Mouse (Mus musculus) urinary bladder, postnatal 25 days (tissue): ENCODE data around the gene Met.

Source experiments
- DNase-seq: peaks from one replicate; pipeline ENCODE4 v3.0.0; 2022; ENCODE audit warnings: low spot score

The Met gene

DNA sequence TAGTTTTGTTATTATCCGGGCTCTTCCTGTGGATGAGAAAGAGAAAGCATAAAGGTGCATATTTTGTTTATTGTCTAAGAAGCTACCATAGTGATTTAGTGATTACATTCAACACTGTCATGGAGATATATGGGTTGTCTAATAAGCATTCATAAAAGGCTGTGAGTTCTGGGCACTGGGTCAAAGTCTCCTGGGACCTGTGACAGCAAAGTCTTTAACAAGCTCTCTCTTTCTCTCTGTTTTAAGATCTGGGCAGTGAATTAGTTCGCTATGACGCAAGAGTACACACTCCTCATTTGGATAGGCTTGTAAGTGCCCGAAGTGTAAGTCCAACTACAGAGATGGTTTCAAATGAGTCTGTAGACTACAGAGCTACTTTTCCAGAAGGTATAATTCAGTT, 85.2 kb downstream of the Met start:
- no peak for DNase-seq

DNA sequence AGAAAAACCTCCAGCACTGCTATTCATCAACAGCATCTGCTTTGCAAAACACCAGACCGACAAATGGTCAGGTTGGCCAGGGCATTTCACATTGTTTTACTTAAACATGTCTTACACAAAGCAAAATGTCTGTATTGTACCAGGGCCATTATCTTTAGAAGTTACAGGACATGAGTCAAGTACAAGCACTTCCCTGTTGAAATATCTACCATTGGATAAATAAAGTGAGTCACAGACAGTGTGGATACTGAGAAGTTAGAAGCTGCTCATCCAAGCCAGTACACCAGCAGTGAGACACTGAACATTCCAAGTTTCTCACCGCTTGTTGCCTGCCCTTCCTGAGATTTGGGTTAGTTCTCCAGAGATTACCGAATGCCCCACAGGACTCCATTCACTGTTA, 86.0 kb downstream of the Met start:
- DNase-seq, result no peak

DNA sequence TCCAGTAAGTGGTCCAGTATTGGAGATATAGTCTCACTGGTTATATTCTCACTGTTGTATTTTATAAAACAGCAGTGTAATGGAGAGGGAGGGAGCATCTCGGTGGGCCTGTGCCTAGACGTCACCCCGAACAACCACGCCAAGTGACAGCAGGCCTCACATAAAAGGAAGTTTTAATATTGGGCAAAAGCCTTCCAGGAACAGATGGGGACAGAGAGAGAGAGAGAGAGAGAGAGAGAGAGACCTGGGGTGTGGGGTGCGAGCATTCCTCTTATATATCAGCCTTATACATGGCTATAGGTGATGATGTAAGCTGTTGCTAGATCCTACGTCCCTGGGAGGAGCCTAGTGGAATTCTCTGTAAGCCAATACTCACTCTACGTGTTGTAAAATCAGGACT, 90.7 kb downstream of the Met start:
- no peak for DNase-seq

DNA sequence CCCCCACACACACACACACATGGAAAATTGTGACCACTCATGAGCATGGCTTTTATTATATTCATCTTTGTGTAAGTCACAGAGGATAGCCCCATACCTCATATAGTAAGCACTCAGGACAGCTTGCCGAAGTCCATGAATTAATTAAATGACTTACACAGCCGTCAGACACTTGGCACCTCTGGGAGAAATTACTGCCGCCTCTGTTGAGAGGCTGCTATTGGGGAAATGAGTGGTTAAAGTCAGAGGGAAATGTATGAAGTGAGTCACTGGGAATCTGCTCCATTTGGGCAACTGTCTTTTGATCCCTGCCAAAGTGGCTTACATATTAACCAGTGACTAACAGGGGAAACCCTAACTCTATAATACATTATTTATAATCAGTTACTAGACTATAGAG, 91.2 kb downstream of the Met start:
- no peak for DNase-seq

DNA sequence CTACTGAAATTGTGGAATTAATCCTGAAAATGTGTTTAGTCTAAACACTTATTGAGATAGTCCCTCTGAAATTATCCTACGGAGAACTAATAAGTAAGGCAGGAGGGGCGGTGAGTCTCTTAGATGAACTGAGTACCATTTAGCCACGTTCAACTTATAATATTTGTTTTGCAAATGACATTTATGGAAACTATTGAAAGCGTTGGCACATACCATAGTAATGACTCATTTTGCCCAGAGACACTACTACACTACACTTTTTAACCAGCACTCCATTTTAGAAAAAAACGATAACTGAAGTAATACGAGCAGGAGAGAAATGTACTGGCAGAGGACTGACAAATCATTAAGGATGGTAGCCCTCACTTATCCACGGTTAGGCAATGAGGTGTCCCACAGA, 92.1 kb downstream of the Met start:
- no peak for DNase-seq

DNA sequence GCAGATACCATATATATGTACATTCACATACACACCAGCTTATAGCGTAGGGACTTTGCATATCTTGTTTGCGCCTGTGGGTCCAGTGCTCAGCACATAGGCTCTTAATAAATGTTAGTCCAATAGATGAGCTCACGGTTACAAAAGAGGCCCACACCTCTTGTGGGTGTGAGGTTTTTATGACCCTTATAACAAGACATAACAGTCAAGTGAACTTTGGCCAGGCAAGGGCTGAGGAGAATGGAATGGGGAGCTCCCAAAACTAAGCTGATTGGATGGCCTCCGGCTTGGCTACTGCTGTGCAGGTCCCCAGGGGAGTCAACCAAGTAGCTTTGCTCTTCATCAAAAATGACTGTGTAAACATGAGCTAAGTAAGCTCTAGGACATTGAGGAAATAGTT, 96.1 kb downstream of the Met start:
- no peak for DNase-seq

DNA sequence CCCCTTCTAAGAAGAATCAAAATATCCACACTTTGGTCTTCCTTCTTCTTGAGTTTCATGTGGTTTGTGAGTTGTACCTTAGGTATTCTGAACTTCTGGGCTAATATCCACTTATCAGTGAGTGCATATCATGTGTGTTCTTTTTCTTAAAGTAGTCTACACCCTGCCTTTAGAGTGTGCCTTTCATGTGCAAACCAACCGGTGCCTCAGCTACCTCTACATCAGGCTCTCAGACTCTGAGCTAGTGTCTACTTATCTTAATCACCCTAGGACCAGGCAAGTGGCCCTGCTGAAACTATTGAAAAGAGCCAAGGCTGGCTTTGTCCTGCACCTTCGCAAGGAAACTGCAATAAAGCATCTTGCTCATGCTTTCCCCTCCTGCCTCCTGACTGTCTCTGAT, 97.7 kb downstream of the Met start:
- no peak for DNase-seq

DNA sequence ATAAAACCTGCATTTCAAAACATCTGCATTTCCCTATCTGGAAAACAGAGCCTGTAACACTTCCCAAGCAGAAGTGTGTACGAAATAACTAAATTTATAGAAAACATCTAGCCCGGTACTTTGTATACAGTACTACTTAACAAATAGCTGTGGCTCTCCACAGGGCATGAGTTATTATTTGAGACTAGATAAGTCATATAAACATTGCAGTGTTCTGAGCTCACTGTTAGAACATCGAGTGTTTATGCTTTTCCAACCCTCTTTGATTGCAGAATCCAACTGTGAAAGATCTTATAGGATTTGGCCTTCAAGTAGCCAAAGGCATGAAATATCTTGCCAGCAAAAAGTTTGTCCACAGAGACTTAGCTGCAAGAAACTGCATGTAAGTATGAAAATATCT, 98.3 kb downstream of the Met start:
- DNase-seq, result no peak

DNA sequence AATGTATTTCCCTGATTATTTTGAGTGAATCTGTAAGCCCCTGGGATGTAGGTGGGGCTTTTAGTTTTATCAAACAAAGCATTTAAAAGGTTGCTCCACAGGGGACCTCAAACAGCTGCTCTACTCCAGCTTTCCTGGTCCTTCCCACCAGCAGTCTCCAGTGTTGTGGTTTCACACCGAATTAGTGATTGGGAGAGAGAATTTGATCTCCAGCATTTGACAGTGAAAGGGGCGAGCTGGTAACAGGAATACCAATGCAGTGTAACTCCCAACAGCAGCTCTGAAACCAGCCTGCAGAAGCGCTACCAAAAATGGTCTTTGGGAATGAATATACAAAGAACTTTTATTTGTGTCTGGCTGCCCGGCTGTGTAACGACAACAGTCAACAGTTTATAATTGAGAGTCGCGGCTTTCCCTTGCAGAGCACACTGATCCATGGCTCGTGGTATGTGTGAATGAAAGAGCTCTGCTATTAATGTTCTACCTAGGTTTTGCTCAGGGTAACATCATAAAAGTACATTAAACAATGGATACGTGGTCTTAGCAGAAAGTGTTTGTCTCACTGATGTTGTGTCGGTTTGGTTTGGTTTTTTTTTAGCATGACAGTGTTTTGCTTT, 99.0 kb downstream of the Met start:
- no peak for DNase-seq

DNA sequence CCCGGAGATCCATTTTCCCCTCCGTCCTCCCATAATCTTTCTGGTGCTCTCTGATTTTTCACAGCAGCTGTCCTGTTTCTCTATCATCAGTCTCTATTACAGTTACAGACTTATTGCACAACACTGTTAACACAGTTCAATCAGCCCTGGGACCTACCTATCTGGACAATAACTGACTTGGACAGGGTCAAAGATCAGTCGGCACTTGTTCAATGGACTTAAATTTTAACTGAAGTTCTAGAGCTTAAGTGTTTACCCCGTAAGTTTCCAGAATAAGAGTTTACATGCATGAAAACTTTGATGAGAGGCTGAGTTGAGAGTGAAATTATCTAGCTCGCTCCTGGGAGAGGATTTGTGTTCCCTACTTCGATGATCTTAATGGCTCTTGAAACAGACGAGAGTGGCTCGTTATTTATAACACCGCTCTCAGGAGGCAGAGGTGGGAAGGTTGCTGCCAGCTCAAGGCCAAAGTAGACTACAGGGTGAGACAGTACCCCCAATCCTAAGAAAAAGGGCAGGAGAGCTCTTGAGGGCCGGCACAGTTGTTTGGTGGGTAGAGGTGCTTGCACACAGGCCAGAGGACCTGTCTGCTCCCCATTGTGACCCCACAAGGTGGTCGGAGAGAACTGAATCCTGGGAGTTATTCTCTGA, 105.2 kb downstream of the Met start:
- no peak for DNase-seq

DNA sequence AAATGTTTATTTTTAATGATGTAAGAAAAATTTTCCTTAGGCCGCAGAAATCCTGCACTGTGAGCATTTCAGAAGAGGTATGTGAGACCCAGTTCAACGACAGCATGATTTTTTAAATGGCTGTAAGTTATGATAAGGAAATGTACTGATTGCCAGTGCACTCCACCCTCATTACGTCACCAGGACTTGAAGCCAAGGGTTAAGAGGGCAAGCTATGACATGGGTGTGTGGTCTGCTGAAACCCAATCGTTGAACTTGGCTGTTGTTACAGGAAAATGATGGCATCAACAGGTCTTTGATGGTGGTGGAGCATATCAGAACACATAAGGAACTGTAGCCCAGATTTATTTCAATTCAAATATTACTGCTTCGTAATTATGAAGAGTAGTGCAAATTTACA, 109.6 kb downstream of the Met start:
- DNase-seq, result no peak

DNA sequence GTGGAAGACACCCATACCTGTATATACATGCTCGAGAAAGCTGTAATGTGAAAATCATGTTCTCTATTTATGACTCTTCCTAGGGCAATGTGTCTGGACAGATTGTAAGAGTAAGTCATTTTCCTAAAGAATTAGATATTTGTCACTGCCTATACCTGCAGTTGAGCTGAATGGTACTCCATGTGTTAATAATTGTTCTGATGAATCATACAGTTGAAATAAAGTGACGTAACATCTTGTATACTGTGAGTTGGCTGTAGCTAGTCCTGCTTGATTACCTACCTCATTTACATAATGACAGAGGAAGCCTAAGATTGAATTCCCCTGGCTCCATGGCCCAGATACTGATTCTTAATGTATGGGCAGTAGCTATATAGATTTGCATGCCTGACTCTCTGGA, 110.1 kb downstream of the Met start:
- no peak for DNase-seq

DNA sequence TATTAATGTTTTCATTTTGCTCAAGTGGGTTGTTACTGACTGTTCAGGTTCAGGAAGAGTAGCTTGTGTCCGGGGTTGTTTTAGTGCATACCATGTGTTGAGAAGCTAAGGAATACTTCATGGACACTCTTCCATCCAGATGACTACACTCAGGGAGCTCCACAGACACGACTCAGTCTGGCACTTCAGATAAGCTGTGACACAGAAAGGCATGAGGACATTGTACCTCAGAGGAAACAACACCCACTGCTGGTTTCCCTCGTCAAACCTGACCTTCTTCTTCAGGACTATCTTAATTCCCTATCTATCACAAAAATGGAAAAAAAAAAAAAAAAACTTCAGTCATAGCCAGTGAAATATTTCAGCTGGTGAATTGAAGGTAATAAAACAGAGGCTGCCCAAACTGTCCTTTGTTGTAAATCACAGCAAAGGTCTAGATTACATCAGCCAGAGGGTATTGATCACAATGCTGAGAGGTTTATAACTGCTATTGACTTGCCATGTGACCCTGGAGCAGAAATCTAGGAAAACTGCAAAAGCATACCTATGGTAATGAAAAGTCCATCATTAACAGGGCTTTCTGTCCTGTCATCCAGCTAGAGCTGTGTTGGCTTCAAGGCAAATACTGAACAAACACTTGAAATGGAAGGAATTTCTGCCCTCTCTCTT, 114.6 kb downstream of the Met start:
- no peak for DNase-seq

DNA sequence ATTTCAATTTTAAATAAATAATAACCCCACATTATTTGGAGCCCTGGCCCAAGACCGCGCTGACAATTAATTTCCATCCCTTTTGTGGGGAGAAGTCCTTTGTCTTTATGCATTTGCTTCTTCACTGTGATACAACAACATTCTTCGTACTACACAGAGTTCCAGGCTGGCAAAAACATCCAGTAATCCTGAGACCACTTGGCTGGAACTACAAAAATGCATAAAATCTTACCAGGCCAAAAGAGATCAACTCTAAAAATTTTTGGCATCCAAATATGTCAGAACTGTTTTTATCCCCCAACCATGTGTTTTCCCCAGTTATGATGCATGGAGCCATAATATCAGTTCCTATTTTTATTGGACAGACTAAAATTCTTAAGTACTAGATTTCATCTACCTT, 116.7 kb downstream of the Met start:
- no peak for DNase-seq

DNA sequence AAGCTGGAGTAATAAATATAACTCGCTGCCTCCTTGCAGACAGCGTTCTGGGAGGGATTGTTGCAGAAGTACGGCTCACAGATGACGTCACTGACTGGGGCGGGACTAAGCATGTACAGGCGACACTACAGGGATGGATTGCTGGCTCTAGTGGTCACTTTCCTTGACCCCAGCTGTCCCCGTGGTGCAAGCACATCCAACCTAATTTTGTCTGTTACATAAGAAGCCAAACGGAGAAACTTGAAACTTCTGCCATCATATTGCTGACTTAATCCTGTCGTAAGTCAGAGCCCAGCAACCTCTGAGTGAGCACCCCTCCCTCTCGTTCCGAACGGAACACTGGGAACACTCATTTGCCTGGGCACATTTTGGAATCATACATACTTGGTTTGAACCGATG, 120.4 kb downstream of the Met start:
- peak; percentile 61 for DNase-seq

DNA sequence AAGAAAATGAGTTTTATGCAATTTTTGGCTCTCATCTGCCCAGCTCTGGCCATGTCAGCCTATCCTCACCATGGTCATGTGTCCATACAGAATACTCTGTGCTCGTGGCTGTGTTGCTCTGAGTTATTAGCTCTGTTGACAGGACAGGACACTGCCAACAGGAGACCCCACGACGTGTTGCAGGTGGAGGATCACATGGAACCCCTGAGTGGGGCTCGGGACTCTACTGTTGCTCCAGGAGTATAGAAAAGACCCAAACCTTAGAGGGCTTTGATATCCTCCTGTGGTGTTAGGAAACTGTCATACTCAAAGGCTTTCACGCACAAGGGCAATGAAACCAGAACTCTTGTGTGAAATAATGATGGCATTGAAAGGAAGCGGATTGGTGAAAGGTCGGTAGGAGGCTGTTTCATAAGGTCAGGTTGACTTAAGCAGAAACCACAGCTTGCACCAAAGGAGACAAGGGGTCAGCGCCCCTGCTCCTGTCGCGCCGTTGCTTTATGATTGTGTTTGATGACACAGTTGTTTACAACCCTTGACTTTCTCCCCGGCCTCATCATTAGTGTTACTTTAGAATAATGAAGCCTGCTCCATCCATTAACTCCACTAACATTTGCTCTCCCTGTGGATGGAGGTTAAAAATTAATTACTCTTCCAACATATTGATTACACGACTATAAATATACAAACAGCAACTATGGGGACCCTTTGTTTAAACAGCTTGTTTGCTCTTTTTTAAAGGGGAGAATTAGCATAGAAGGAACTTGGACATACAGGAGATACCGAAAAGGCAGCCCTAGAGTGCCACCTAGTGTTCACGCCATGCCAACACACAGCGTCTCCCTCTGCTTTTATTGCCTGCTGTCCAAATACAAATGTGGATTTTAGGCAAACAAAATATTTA, 125.7 kb downstream of the Met start:
- DNase-seq, result peak; percentile 80

DNA sequence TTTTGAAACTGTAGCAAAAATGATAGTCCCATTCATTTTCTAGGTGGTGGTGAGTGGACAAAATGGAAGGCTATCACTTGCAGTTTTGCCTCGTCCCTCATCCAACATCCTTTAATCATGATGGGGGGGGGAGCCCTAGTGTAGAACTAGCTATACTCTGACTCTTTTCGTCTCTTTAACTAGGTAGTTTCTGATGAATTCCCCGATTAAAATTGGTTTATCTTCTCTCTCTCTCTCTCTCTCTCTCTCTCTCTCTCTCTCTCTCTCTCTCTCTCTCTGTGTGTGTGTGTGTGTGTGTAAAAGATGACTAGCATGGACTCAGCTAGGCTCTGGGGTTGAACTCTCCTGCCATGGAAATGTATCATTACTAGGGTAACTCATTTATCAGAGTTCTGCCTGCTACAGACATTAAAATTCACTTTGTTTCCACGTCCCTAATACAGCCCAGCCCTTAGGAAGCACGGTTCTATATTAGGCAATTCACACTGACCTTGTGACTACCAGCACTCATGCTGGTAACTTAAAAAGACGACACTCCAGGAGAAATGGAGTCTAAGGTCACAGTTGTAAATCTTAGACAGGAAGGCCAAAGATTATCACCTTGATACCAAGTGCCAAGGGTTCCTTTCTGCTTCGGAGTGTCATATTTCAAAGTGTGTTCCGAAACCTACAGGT, 126.5 kb downstream of the Met start:
- DNase-seq, result no peak

DNA sequence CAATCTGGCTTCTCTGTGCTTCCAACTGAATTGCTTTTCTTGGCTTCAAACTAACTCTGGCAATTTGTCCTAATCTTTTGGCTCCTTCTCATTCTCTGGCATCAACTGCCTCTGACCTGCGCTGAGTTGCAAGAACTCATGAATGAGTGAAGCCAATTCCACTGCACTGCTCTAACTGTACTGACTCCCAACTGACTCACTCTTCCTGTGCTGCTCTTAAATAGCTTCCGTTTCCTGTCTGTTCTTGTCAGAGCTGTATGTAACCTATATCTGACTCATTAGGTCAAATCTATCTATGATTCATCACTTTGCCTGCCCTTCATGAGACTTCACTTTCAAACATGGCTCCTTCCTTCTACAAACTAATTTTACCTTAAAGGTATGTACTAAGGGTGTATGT, 130.4 kb downstream of the Met start:
- no peak for DNase-seq

DNA sequence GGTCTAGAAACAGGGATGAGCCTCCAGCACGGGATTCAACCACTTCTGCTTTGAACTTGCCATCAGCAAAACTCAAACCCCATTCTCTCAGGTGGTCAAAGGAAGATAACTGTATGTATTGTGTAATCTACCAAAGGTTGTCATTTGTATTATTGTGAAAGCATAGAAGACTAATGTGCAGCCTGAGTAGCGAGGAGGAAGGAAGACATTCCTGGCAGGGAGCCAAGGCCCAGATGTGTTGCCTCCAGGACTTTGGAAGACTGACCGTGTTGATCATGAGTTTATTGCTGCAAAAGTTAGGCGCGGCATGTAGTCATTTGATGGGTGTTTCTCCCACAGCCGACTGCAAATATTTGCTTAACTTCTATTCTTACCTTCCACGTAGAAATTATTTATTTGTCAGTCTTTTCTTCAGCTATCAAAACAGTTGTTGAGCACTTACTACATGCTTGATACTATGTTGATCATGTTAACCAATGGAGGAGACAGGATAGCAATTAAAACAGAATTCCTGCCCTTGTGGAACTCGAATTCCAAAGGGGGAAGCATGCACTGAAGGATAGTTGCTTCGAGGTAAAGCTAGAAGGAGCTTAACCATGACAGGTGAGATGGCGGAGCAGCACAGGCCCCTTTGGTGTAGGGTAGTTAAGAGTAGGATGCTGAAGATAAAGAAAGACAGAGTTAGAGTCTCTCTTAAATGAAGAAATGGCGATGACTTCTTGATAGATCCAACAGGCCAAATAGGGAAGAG, 132.3 kb downstream of the Met start:
- DNase-seq, result peak; percentile 27

DNA sequence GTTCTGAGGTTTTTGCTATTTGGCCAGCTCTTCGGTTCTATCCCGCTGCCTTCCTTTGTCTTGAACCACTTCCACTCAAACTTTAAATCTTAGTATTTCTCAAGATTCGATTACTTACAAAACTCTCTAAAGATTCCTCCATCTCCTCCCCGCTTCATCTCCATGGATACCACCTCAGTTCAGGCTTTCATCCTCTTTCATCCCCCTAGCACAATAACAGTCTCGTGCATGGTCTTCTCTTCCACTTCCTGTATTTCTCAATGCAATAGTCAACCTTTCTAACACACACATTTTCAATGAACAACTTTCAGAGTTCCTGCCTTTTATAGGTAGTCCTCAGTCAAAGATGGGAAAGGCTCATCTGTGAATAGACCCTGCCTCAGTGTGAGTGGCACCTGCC, 135.8 kb downstream of the Met start:
- DNase-seq, result no peak

DNA sequence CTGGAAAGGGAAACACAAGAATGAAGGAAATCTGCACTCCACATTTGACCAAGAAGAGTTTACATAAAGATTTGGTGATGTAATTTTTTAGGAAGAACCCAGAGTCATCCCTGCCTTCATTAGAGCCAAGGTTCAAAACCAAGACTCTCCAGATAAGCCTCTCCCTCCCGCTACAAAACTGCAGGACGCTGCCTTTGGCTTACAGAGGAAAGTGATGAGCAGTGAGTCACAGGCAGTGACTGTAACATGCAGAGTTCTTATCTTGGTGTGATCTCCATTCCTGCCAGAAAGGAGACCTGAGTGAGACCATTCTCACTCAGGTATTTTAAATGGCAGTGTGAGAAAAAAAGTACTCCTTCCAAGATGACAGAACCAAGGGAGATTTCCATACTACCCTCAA, 137.9 kb downstream of the Met start:
- DNase-seq, result no peak

DNA sequence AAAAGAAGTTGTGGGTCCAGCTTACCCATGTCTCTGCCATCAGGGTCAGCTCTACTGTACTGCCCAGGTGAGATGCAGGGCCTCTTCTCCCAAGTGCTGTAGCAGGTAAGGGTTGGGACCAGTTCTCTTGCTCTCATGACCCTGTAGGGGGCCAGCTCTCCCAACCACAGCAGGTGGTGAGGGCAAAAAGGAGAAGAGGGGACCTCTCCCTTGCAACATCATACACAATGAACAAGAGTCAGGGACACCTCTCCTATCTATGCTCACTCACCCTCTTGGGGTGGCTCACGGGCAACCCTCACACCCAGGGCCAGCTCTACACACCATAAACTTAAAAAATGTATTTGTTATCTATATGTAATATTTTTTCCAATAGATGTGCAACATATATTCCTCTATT, 143.3 kb downstream of the Met start:
- no peak for DNase-seq
